Mouse (Mus musculus) thymus, postnatal 14 days (tissue): ENCODE results near the gene Ntm.

Experiments
- DNase-seq: peaks from one replicate; pipeline ENCODE4 v3.0.0; 2021

Ntm gene

DNA sequence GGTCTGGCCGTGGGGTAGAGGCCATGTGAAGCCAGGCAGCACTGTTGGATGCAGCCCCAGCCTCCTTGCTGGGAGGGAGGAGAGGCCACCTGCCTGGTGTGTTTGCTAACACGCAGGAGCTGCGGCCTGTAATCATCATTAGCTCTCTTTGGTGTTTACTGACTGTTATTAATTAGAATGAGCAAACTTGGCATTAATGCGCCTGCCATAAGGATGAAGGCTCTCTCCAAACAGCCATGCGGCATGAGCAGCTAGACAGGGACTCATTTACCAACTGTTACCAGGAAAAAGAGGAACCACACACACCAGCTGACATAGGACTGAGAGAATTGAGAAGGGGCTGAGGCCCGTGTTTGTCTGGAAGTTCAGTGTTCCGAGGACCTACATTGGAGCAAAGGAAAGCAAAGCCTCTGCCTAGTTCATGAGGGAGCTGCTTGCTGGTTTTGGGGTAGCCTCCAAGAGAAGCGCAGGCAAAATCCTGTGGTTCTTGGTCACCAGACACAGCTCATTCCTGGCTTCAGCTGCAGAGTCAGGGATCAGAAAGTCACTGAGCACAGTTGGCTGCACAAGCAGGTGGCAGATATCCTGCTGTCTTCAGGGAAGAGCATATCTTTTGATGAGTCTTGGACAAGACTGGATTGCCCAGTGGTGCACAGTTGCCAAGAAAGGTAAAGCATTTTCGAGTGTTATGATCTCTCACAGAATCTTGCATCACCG is 171.6 kb downstream of the Ntm start:
- no peak for DNase-seq

DNA sequence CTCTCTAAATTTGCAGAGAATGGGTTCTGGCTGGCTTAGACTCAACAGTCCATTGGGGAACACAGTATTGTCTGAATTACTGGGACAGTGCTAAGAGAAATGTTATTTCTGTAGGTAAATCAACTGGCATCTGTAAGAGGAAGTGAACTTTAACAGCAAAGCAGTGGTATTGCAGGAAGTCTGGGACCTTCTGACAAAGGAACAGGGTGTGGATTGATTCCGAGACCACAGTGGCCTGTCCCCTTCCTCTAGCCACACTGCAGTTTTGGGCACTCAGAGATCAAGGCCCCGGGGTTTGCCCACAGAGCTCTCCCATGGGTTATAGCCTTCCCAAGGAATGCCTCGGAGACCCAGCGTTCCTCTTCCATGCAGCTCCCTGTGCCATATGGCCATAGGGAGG is 172.9 kb downstream of the Ntm start:
- DNase-seq, result no peak

DNA sequence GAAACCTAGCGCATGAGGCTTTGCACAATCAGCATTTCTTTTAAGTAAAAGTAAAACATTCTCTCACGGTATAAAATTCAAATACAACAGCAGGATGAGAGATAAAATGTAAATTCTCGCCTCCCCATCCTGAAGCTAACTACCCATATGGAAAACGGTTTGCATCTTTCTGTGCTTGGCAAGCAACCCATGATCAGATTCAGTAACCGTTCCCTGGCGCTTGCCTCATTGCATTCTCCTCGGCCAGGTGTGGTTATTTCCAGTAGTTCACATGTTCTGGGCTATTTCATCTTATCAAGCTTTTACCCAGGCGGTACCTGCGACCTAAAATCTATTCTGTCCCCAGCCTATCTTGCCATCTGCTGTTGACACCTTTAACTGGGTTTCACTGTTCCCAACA is 174.1 kb downstream of the Ntm start:
- DNase-seq, result no peak

DNA sequence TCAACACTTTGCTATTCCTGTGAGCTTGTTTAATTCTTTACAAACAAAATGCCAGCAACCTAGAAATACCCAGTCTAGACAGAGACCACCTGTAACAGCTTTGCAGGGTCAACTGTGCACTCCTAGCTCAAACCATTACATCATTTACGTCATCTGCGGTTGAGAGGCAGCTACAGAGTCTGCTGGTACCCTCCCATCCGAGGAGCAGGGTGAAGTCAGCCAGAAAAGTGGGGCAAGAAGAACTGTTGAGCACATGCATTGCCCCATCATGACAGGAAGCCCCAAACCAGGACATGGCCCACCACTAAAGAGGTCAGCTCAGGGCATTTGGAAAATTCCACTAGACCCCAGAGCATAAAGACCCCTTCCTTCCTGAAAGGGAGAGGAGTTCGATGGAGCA is 175.5 kb downstream of the Ntm start:
- DNase-seq, result no peak

DNA sequence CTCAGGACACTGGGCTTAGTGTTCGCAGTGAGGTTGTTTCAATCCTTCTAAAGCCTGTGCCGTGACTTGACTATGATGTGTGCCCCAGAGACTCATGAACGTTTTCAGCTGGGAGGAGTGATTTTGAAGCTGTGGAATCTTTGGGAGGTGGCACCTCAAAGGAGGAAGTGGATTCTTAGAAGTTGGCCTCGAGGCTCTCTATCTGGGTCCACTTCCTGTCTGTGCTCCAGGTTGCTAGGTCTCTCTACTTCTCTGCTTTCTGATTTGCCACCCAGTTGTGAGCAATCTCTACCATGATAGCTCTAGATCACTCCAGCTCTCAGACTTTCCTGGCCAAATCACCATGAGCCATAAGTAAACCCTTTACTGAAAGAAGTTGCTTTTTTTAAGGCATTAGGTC is 180.2 kb downstream of the Ntm start:
- DNase-seq, result no peak

DNA sequence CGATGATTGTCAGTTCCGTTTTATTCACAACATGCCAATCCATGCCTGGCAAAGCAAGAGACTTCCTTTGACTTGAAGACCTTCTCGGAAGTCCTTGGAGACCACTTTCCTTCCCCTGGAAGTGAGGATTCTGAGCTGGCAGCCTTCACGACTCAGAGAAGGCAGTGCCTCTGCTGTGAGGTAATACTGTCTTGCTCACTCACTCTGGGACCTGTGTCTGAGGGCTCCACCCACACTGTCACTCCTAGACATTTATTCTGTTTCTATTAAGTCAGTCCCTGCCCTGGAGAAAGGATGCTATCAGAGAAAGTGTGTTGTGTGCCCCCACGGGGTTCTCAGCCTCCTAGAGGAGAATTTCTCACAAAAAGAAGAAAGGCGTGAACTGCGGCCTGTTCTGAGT is 183.2 kb downstream of the Ntm start:
- no peak for DNase-seq

DNA sequence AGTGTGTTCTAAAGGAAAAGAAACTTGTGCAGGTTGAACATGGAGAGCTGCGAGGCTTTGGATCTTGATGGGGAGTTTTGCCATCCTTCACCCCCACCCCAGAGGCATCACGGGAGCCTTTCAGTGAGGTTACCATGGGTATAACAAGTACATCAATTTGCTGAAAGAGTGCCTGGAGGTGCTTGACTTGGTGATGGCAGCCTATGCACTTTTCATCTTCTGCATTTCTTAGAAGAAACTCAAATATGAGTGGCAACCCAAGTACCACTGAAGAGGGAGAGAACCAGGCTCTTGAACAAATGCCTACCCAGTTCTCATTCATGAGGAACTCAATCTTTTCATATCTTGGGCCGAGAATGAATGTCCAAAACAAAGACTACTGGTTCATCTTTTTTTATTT is 186.0 kb downstream of the Ntm start:
- no peak for DNase-seq

DNA sequence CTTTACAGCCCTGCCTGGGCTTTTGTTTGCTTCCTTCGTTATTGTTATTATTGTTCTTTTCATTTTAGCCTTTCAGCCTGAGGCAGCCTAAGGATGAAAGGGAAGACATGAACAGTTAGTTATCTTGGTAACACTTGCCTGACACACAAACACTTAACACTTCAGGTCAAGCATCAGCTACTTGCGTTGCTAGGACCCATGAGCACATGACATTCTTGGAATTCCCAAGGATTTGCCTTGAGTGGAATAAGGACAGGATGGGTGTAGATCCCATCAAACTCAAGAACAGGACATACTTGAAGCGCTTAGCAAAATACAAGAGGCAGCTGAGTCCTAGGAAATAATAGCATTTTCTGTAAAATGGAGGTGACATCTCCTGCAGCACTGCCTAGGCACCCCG is 186.4 kb downstream of the Ntm start:
- DNase-seq, result no peak

DNA sequence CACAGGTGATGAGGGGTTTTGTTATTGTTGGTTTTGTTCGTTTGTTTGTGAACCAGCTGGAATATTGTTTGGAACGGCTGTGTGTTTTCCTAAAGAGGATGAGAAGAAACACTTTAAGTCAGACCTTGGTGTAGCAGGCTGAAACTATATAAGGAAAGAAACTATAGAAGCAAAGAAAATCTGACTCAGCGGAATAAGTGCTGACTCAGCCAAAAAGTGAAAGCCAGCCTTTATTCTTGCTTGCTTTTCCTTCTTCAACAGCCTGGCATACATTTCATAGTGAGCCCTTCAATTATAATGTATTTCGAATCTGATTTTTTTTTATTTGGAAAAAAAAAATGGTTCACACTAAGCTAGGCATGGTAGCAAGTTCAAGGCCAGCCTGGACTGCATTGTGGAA is 186.9 kb downstream of the Ntm start:
- no peak for DNase-seq

DNA sequence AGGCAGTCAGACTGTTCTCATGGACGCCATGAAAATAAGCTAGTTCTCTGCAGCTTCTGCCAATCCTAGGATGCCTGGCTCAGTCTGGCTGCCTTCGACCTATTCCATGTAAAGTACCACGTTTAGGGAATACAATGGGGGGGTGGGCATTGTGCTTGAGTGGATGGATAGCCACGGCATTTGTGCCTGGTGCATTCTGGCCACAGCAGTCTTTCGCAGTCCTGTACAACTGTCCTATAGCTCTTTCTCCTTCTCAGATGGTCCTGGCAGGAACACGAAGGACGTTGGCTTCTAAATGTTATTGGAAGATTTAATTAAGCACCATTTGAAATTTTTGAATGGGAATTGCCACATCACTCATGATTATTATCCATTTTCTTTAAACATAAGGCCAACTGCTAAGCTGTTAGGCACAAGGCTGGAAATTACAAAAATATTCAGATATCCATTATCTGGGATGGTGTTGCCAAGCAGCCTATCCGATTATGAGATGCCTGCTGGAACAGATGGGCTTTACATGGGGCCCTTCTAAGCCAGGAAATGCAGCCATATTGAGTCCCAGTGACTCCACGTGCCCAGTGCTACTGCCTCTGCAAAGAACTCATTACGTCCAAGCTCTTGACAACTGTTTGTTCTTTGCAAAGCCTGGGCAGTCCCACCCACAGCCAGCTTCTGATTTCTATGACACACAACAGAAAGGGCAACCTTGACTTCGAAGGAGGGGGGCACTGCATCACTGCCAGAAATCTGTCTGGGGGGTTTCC is 190.1 kb downstream of the Ntm start:
- no peak for DNase-seq

DNA sequence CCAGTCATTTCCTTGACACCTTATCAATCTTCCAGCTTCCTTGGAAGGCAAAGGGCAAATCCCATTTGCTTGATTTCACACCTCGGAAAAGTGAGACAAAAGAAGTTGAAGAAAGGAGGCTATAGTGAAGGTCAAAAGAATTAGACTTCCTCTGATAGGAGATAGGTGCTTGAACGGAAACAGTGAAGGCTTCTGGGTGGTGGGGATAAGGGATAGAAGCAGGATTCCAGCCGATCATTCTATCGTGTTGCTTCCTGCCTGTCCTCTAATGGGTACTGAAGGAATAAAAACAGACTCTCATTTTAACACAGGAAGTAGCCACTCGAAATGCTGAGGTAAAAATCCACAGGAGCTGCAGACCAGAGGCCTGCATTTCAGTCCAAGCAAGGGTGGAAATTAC is 191.1 kb downstream of the Ntm start:
- no peak for DNase-seq

DNA sequence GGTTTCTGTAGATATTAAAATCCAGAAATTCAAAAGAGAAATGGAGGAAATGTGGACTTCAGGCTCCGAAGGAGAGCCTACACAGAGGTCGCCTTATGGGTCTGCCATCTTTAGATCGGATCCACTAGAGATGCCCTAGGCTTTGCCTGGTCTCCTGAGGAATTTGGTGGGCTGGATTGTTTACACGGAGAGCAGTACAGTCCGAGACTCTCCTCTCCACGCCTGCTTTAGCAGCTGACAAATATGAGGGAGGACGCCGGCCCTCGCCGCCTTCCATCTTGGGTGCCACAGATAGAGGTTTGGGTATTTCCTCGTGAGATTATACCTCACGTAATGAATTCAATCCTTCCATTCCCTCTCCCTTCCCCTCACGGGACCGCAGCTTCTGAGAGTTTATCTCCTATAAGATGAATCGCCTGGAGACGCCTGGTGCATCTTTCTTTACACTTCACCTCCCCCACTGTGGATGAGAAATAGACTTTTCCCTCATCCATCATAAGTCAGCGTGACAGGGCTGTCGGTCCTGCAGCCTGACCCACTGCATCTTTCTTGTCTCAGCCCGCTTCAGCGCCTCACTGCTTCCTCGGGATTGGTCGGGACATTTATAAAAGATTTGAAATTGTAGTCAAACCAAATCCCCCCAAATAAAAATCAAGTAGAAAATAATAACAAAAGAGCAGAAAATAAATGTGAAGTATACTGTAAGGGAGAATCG is 191.7 kb downstream of the Ntm start:
- no peak for DNase-seq

DNA sequence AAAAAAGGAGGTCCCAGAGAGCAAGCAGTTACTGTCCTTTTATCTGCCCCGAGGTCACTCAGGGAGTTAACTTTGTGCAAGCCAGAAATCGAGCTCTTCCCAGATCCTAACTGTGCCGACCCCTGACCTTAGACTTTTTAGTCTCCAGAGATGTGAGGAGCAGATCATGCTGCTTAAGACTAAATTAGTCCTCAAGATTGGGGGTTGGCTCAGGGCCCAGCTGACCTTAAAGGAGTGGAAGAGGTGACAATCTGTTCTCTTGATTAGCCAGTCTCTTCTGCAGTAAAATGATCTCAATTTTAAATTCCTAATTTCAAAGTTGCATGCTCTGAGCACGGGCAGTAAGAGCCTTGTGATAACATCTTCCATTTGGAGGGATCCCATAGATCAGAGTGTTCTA is 193.6 kb downstream of the Ntm start:
- DNase-seq, result no peak

DNA sequence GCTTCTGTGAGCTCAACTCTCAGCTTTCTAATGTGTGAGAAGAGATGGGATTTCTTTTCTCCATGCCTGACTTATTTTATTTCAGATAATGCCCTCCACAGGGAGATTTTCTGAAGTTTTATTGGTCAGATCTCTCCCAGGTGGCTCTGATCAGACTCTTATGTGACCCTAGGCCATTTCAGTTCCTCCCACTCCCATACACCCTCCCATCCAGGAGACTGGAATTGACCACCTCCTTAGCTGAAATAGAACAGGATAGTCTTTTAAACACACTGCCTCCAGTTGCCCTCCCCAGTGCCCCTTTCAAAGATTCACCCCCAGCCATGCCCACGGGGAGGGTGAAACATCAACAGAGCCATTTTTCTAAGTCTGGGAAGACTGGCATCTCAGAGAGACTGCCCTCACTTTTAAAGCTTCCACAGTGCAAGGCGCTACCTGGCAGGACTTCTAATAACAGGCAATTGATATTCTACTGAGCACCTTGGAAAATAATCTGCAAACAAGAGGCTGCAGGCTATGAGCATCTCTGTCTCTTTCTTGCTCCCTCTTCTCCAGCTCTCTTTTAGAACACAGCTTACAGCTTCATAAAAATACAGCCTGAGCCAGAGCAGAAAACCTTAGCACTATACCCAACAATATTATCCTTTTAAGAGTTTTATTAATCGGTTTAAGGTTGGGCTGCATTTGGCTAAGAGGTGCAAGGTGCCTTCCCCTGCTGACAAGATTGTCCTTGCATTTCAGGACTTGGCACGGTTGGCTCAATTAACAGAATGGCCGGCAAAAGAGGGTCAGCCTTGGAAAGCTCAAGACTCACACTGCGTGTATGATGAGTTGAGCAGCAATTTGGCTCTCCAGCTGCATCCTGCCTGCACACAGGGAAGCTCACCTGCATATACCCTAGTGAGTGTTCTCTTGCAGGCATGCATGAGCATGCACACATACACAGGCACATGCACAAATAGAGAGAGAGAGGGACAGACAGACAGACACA is 196.7 kb downstream of the Ntm start:
- no peak for DNase-seq

DNA sequence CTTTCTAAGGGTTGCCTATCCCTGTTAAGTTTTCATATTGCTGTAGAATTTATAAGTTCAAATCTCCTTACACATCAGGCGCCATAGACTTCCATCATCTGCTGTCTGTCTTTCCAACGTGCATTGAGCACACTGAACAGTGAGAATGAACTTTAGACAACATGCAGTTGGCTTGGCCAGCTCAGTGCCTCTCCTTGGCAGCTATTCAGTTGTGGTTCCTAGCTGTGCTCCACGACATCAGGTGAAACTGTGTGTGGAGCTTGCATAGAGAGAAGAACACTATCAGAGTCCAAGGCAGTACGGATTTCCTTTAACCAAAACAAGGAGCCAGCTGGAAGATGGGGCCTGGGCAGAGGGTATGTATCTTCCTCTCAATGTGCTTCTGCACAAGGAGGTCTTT is 199.6 kb downstream of the Ntm start:
- DNase-seq, result no peak

DNA sequence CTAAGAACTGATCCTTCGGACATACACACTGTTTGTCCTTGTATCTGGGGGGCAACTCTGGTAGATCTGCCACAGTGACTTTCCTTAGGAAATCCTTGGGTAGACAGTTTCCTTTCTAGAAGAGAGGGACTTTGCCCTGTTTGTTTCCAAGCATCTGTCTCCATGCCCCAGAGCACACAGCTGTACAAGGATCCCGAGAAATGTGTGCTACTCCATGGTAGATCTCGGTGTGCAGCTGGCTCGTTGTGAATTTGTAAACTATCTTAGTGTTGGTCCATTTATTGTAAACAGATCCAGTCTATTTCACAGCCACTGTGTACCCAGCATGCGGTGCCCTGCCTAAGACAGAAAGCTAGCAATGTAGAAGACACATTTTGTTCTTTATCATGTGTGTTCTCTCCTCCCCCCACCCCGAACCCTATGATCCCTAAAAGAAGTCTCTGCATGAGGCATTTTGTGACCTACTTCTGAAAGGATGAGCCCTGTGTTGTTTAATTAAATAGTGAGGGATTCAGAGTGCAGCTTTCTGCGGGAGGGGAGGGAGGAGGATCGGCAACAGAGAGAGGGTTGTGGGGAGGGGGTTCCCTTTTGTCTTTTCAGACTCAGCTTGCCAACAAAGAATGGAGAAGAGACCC is 200.9 kb downstream of the Ntm start:
- no peak for DNase-seq

DNA sequence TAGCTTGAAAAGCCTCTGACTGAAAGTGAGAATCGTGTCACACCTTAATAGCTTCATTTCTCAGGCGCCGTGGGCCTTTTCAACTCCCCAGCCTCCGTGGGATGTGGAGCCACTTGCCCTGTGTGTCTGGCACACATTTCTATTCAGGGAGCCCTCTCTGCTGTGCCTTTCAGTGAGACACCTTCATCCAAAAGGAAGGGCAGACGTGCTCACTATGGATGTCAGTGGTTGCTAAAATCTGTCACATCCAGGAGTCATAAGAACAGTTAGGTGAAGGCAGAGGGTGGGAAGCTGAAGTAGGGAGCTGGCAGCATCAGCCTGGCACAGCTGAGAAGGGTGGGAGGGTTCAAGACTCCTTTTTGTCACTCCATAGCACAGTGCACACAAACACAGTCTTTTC is 201.4 kb downstream of the Ntm start:
- DNase-seq, result no peak

DNA sequence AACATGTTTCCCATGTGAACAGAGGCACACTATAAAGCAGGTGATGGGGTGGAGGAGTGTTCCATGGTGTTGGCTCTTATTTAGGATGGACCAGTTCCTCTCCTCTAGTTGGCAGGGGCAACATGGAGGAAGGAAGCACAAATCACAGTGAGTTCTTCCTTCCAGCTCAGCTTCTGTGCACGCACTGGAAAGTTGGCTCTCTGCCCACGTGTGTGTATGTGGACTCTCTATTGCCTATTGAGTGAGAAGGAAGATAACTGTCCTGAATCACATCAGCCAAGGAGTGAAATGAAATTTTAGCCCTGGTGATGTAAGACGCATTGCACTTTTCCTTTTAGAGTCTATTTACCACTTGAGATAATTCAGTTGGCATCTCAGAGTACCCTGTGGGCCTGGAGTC is 203.0 kb downstream of the Ntm start:
- DNase-seq, result no peak

DNA sequence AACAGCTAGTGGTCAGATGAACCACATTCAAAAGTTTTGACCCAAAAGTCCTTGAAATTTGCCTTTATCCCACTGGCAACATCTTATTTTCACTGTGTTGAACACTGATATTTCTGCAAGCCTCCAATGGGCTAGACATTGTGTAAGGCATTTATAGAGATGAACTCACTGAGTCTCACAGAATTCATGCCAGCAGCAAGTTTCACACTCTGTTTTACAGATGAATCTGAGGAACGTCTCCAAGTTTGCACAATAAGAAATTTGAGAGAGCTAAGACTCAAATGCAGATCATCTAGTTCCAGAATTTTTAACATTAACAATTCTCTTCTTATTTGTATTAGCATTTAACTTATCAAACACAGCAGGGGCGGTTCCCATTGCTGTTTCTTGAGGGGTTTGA is 203.9 kb downstream of the Ntm start:
- no peak for DNase-seq

DNA sequence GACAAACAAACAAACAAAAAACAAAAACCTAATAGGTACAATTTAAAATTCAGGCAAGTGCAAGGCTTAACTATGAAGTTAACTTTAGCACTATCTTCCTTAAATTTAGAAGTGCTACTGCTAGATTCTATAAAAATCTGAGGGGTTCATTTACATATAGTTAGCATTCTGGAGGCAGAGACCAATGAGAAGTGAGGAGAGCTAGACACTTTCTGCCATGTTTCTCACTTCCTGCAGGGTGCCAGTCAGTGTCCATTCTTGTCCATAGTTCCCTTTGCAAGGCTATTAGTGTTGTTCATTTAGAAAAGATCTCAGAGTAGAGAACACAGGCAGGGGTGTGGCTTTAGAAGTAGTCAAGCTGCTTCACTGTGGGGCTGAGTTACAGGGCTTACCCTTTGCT is 208.6 kb downstream of the Ntm start:
- DNase-seq, result no peak

DNA sequence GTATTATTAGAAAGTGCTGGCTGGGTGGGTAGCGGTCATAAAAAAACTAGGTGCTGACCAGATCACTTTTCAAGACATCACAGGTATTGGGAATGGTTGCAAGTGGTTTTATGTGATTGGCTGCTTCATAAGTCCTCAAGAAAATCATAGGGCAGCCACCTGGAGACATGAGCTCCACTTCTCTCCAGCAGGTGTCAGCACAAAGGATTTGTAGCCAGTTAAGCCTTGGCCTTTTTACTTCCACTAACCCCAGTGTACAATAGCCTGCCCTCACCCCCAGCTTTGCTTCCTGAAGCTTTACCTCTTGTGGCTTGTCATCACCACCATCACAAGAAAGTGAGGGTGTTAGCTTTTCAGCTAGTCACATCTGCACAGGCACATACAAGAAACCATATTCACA is 211.5 kb downstream of the Ntm start:
- DNase-seq, result no peak

DNA sequence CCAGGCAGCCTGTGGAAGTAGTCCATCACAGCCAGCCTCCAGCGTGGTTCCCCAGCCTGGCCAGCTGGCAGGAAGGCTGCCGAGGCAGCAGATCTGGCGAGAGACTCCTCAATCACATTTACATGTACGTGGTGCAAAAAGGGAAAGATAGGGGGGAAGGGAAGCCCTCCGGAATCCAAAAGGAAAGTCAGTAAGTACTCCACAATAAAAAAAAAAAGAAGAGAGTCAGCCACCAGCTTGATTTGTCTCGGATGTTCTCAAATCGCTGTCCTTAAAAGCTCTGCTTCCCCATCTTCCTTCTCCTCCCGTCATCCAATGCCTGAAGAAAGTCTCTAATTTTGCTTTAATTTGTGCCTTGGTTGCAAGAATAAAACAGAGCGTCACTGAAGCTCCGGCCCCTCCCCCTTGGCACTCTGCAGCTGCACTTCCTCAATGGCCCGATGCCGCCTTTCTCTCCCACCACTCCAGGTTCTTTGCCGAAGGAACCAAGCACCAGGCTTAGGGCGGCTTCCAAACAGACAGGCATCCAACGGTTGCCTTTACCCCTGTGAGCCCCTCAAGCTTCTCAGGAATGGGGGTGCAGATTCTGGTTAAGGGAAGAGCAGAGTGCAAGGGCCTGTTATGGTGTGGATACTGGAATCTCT is 212.4 kb downstream of the Ntm start:
- DNase-seq, result no peak
